Mouse (Mus musculus): ENCODE data around the gene Pnmal2. TPM values are rescaled to one million over a fixed set of nuclear protein-coding genes. Genes with fewer than 3 reads are reported as not detected.
A peak's percentile ranks its signal among the peaks of the same experiment; 100 is the strongest.

Pnmal2 gene
- polyA plus RNA-seq, 1 experiment, result not detected

DNA sequence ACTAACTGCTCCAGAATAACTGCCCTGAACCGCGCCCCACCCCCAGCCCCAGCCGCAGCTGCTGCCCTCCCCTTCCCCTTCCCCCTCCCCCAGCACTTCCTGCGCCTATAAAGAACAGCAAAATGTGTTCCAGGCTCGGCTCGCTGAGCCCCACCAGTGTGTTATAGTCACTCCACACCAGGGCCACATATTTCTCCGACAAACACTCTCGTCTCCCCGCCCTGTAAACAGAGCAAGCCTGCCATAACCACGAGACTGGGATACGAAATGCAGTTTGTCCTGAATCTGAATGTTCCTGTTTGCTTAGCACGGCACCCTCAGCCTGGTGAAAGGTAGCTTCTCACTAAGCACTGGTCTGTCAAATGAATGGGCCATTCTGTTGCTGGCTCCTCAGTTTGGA, 35.9 kb downstream of the Pnmal2 start:
- Histone ChIP-seq H3K4me3 (ENCODE audit: insufficient read depth, low read depth, low read length) (peak overlapping the region; percentile 32), H3K4me1 (ENCODE audit: control insufficient read depth, insufficient read depth, low read length) (peaks cover 21% of the 10 kb centered on the region), H3K27ac (ENCODE audit: insufficient read depth, low read depth, low read length) (peak overlapping the region; percentile 89)
- TF ChIP-seq CTCF (IDR thresholded peaks at IDR 0.05; ENCODE audit: insufficient read depth, low read depth, low read length) (no peak), POLR2A (IDR thresholded peaks at IDR 0.05; ENCODE audit: insufficient read depth, low read depth, low read length) (no peak)
- 2% methylated on average over 12 of the region's 12 CpGs for WGBS

DNA sequence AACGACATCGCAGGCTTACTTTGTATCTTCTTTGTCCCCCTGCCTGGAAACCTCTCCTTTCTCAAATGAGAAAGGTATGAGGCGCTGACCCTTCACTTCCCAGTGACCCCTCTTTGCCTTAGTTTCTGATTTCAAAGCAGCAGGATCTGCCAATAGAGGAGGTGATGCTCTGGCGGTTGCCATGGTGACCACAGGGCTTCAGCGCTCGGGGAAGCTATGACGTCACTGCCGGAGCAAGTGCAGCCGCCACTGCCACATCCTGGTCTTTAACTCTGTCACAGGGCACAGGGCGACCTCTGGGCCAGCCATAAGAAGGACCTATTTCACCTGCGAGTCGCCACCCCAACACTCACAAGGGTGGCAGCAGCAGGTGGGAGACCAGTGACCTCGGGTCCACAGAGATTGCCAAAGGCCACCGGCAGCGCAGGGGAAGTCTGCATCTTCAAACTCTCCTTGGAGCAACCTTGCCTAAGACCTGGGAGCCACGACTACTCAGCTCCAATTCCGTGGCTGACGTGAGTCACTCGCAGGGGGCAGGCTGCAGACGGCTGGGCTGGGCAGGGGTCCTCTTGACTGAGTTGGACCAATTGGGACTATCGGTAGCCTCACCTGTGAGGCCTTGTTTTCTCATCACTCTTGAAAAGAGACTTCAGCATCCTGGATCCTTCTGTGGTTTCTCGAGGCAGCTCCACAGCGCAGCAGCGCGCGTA, 38.5 kb downstream of the Pnmal2 start, which contains the start of gene Gm42372:
Gene Gm42372, plus strand, starts transcription at position 228 of the 710 bp plus-strand sequence.
- Histone ChIP-seq H3K27ac (ENCODE audit: insufficient read depth, low read depth, low read length) (peak within 1 kb of the TSS; percentile 93), H3K4me1 (ENCODE audit: control insufficient read depth, insufficient read depth, low read length) (peaks cover 28% of the 10 kb centered on the region), H3K4me3 (ENCODE audit: insufficient read depth, low read depth, low read length) (peak within 1 kb of the TSS; percentile 62)
- 16% methylated on average over 26 of the region's 26 CpGs for whole genome bisulfite sequencing
- 0 out of 2 replicates have a peak, but pooled peaks have one; percentile 19 for TF ChIP-seq POLR2A (IDR thresholded peaks at IDR 0.05; ENCODE audit: insufficient read depth, low read depth, low read length)
- TF ChIP-seq CTCF (IDR thresholded peaks at IDR 0.05; ENCODE audit: insufficient read depth, low read depth, low read length), result no peak

DNA sequence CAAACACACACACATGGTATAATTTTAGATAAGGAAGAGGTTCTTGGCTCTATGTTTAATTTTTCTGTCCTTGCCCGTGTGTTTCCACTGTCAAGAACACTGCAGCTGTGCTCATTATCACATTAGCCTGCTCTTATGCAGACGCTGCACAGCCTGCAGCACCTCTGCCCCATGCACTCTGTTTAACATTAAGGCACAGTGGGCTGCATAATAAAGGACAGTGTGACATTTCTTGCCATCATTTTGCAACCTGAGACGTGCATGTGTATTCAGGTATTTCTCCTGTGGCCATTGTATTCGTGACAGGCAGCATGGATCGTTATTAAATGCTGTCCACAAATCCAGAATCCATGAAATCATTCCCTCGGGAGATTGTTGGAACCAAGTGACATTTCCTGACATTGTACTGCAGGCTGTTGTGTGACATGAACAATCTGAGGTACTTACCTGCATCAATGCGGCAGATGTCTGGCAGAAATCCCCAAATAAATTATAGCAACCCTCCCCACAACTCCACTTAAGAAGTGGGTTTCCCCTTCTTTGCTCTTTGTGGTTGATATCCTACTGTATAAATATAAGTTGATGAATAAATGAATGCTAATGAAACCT, 43.2 kb downstream of the Pnmal2 start:
- TF ChIP-seq POLR2A (IDR thresholded peaks at IDR 0.05; ENCODE audit: insufficient read depth, low read depth, low read length) (no peak), CTCF (IDR thresholded peaks at IDR 0.05; ENCODE audit: insufficient read depth, low read depth, low read length) (no peak)
- Histone ChIP-seq H3K4me3 (ENCODE audit: insufficient read depth, low read depth, low read length) (no peak overlapping the region), H3K4me1 (ENCODE audit: control insufficient read depth, insufficient read depth, low read length) (peaks cover 37% of the 10 kb centered on the region), H3K27ac (ENCODE audit: insufficient read depth, low read depth, low read length) (peak overlapping the region; percentile 77)
- WGBS, result 26% methylated on average over 7 of the region's 7 CpGs

GRCm38 (mm10) chr7:16988405-16988804, 43.9 kb downstream of the Pnmal2 start:
- WGBS, result 29% methylated on average over 3 of the region's 3 CpGs
- Histone ChIP-seq H3K4me1 (ENCODE audit: control insufficient read depth, insufficient read depth, low read length) (peaks cover 38% of the 10 kb centered on the region), H3K4me3 (ENCODE audit: insufficient read depth, low read depth, low read length) (no peak overlapping the region), H3K27ac (ENCODE audit: insufficient read depth, low read depth, low read length) (peak overlapping the region; percentile 77)
- TF ChIP-seq CTCF (IDR thresholded peaks at IDR 0.05; ENCODE audit: insufficient read depth, low read depth, low read length), result no peak
- no peak for TF ChIP-seq POLR2A (IDR thresholded peaks at IDR 0.05; ENCODE audit: insufficient read depth, low read depth, low read length)

DNA sequence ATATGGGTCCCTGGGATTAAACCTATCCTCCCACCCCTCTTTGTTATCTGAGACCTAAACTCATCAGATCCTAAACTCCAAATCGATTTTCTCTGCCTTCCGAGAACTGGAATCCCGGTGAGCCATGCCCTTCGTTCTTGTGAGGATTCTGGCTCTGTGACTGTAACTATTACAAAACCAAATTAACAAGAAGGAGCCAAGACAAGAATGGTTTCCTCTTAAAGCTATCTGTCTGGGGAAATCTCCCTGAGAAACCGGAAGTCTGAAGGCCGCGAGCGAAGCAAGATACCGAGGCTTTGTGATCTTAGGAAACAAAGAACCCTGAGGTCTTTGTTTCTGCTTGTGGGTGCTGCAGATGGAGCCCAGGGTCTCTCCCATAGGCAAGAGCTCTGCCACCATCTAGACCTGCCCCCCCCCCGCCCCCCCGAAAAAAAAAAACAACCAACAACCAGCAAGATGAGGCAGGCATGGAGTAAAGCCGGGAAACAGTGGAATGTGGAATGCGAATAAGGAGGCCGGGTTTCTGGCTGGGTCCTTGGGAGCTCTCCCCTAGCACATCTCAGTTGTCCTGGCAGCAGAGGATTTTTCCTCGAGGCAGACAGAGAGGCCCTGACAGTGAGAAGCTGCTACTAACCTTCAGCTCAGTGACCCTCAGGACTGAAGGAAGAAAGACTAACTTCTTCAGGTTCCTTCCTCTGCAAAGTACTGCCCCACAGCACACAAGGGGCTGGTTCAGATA, 45.7 kb downstream of the Pnmal2 start:
- peaks cover 45% of the 10 kb centered on the region for H3K4me1 ChIP-seq (ENCODE audit: control insufficient read depth, insufficient read depth, low read length)
- H3K27ac ChIP-seq (ENCODE audit: insufficient read depth, low read depth, low read length), result no peak overlapping the region
- no peak for TF ChIP-seq POLR2A (IDR thresholded peaks at IDR 0.05; ENCODE audit: insufficient read depth, low read depth, low read length)
- no peak for TF ChIP-seq CTCF (IDR thresholded peaks at IDR 0.05; ENCODE audit: insufficient read depth, low read depth, low read length)
- H3K4me3 ChIP-seq (ENCODE audit: insufficient read depth, low read depth, low read length), result no peak overlapping the region
- 23% methylated on average over 15 of the region's 15 CpGs for WGBS

- no peak overlapping the region for H3K4me3 ChIP-seq (ENCODE audit: insufficient read depth, low read depth, low read length)
- WGBS, result 58% methylated on average over 18 of the region's 18 CpGs
- H3K4me1 ChIP-seq (ENCODE audit: control insufficient read depth, insufficient read depth, low read length), result peaks cover 44% of the 10 kb centered on the region
- no peak overlapping the region for H3K27ac ChIP-seq (ENCODE audit: insufficient read depth, low read depth, low read length)
- TF ChIP-seq CTCF (IDR thresholded peaks at IDR 0.05; ENCODE audit: insufficient read depth, low read depth, low read length) (no peak), POLR2A (IDR thresholded peaks at IDR 0.05; ENCODE audit: insufficient read depth, low read depth, low read length) (no peak)
These were observed 47.4 kb downstream of the Pnmal2 start for GRCm38 (mm10) chr7:16991681-16992450.

- Histone ChIP-seq H3K4me3 (ENCODE audit: insufficient read depth, low read depth, low read length) (no peak within 1 kb of the TSS), H3K4me1 (ENCODE audit: control insufficient read depth, insufficient read depth, low read length) (peaks cover 40% of the 10 kb centered on the region), H3K27ac (ENCODE audit: insufficient read depth, low read depth, low read length) (no peak within 1 kb of the TSS)
- 96% methylated on average over 5 of the region's 5 CpGs for WGBS
- TF ChIP-seq CTCF (IDR thresholded peaks at IDR 0.05; ENCODE audit: insufficient read depth, low read depth, low read length), result no peak
- TF ChIP-seq POLR2A (IDR thresholded peaks at IDR 0.05; ENCODE audit: insufficient read depth, low read depth, low read length), result no peak
These were observed 47.9 kb downstream of the Pnmal2 start, which contains the start of gene Ccdc8 for GRCm38 (mm10) chr7:16992451-16992807. Gene Ccdc8, plus strand, starts transcription at chr7:16992708.

- TF ChIP-seq POLR2A (IDR thresholded peaks at IDR 0.05; ENCODE audit: insufficient read depth, low read depth, low read length) (no peak), CTCF (IDR thresholded peaks at IDR 0.05; ENCODE audit: insufficient read depth, low read depth, low read length) (no peak)
- H3K4me1 ChIP-seq (ENCODE audit: control insufficient read depth, insufficient read depth, low read length), result peaks cover 40% of the 10 kb centered on the region
- H3K27ac ChIP-seq (ENCODE audit: insufficient read depth, low read depth, low read length), result no peak overlapping the region
- H3K4me3 ChIP-seq (ENCODE audit: insufficient read depth, low read depth, low read length), result peak overlapping the region; percentile 20
- 24% methylated on average over 27 of the region's 27 CpGs for WGBS
These were observed 49.3 kb downstream of the Pnmal2 start for GRCm38 (mm10) chr7:16993651-16994399.
